Mouse (Mus musculus): ENCODE results near the gene Slit3.

The Slit3 gene

GRCm38 (mm10) chr11:35750578-35750977 is 629.6 kb downstream of the Slit3 start:
- no peak for DNase-seq (ENCODE audit: low read depth, low spot score)

- DNase-seq (ENCODE audit: low read depth, low spot score), result no peak
These were observed 633.9 kb downstream of the Slit3 start for GRCm38 (mm10) chr11:35754906-35755418.

DNA sequence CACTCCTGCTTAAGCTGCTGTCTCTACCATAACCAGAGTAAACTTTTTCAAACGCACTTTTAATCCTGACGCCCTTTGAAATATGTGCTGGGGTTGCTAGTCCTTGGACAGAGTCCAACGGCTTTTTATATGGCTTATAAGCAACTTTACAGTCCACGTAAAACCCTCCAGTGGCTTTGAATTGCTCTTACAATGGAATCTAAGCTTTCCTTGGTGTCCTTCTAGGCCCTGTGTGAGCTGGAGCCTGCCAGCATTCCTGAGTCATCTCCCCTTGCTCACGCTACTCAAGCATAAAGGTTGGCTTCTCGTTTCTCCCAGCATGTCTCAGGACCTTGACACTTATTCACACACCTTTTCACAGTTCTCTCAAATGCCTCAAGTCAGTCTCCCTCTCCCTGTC is 634.5 kb downstream of the Slit3 start:
- no peak for DNase-seq (ENCODE audit: low read depth, low spot score)

GRCm38 (mm10) chr11:35756411-35757303 is 635.6 kb downstream of the Slit3 start:
- no peak for DNase-seq (ENCODE audit: low read depth, low spot score)
